Mouse (Mus musculus): ENCODE measurements around the gene Fuk. TPM values are rescaled to one million over a fixed set of nuclear protein-coding genes. Genes with fewer than 3 reads are reported as not detected.

The Fuk gene
- polyA plus RNA-seq, 1 experiment from 2014 or later, result 4.3 TPM

- no peak overlapping the region for H3K27ac ChIP-seq (ENCODE audit: low read depth, low read length)
- H3K4me2 ChIP-seq, result no peak overlapping the region
- 73% methylated on average over 12 of the region's 12 CpGs for WGBS
- ATAC-seq (ENCODE audit: low FRiP score) (no peak), DNase-seq (ENCODE audit: low spot score, missing footprints) (no peak)
- no peaks in the 10 kb centered on the region for H3K27me3 ChIP-seq (ENCODE audit: control insufficient read depth, insufficient read depth, low read length)
- H3K36me3 ChIP-seq (ENCODE audit: control insufficient read depth, insufficient read depth, low read length), result peaks cover 7% of the 10 kb centered on the region; the same call in 1 of the 2 replicates
- no peaks in the 10 kb centered on the region for H3K4me1 ChIP-seq (ENCODE audit: control insufficient read depth, insufficient read depth, low read length)
- no peaks in the 10 kb centered on the region for H3K9me3 ChIP-seq (ENCODE audit: control insufficient read depth, low read length)
- H3K9ac ChIP-seq (ENCODE audit: low read length), result no peak overlapping the region
- no peak overlapping the region for H3K4me3 ChIP-seq (ENCODE audit: low read depth, low read length)
Observed at GRCm38 (mm10) chr8:110889904-110890470, 12.3 kb downstream of the Fuk start.

- Histone ChIP-seq H3K9ac (ENCODE audit: low read length) (no peak overlapping the region), H3K36me3 (ENCODE audit: control insufficient read depth, insufficient read depth, low read length) (peaks cover 7% of the 10 kb centered on the region; the same call in 1 of the 2 replicates), H3K9me3 (ENCODE audit: control insufficient read depth, low read length) (no peaks in the 10 kb centered on the region), H3K4me2 (no peak overlapping the region), H3K27ac (ENCODE audit: low read depth, low read length) (no peak overlapping the region), H3K27me3 (ENCODE audit: control insufficient read depth, insufficient read depth, low read length) (no peaks in the 10 kb centered on the region), H3K4me3 (ENCODE audit: low read depth, low read length) (no peak overlapping the region), H3K4me1 (ENCODE audit: control insufficient read depth, insufficient read depth, low read length) (no peaks in the 10 kb centered on the region)
- WGBS, result 90% methylated on average over 16 of the region's 16 CpGs
- DNase-seq (ENCODE audit: low spot score, missing footprints) (no peak), ATAC-seq (ENCODE audit: low FRiP score) (no peak)
Observed at GRCm38 (mm10) chr8:110888860-110889259, 13.4 kb downstream of the Fuk start.

- Histone ChIP-seq H3K27me3 (ENCODE audit: control insufficient read depth, insufficient read depth, low read length) (no peaks in the 10 kb centered on the region), H3K9me3 (ENCODE audit: control insufficient read depth, low read length) (no peaks in the 10 kb centered on the region), H3K27ac (ENCODE audit: low read depth, low read length) (no peak overlapping the region), H3K4me2 (no peak overlapping the region), H3K36me3 (ENCODE audit: control insufficient read depth, insufficient read depth, low read length) (peaks cover 8% of the 10 kb centered on the region; the same call in 1 of the 2 replicates), H3K4me1 (ENCODE audit: control insufficient read depth, insufficient read depth, low read length) (no peaks in the 10 kb centered on the region), H3K4me3 (ENCODE audit: low read depth, low read length) (no peak overlapping the region), H3K9ac (ENCODE audit: low read length) (no peak overlapping the region)
- 94% methylated on average over 8 of the region's 8 CpGs for WGBS
- ATAC-seq (ENCODE audit: low FRiP score), result no peak
- no peak for DNase-seq (ENCODE audit: low spot score, missing footprints)
Observed at GRCm38 (mm10) chr8:110888441-110888840, 13.8 kb downstream of the Fuk start.

- Histone ChIP-seq H3K9me3 (ENCODE audit: control insufficient read depth, low read length) (no peaks in the 10 kb centered on the region), H3K27me3 (ENCODE audit: control insufficient read depth, insufficient read depth, low read length) (no peaks in the 10 kb centered on the region), H3K4me3 (ENCODE audit: low read depth, low read length) (no peak overlapping the region), H3K36me3 (ENCODE audit: control insufficient read depth, insufficient read depth, low read length) (peaks cover 10% of the 10 kb centered on the region; the same call in 1 of the 2 replicates), H3K9ac (ENCODE audit: low read length) (no peak overlapping the region), H3K4me2 (no peak overlapping the region), H3K4me1 (ENCODE audit: control insufficient read depth, insufficient read depth, low read length) (no peaks in the 10 kb centered on the region), H3K27ac (ENCODE audit: low read depth, low read length) (no peak overlapping the region)
- DNase-seq (ENCODE audit: low spot score, missing footprints) (no peak), ATAC-seq (ENCODE audit: low FRiP score) (no peak)
- 90% methylated on average over 10 of the region's 10 CpGs for WGBS
Observed at GRCm38 (mm10) chr8:110887551-110887950, 14.7 kb downstream of the Fuk start.

- Histone ChIP-seq H3K4me2 (no peak overlapping the region), H3K9me3 (ENCODE audit: control insufficient read depth, low read length) (no peaks in the 10 kb centered on the region), H3K36me3 (ENCODE audit: control insufficient read depth, insufficient read depth, low read length) (peaks cover 13% of the 10 kb centered on the region; the same call in 1 of the 2 replicates), H3K9ac (ENCODE audit: low read length) (no peak overlapping the region), H3K4me3 (ENCODE audit: low read depth, low read length) (no peak overlapping the region), H3K27ac (ENCODE audit: low read depth, low read length) (no peak overlapping the region), H3K4me1 (ENCODE audit: control insufficient read depth, insufficient read depth, low read length) (no peaks in the 10 kb centered on the region), H3K27me3 (ENCODE audit: control insufficient read depth, insufficient read depth, low read length) (no peaks in the 10 kb centered on the region)
- no peak for ATAC-seq (ENCODE audit: low FRiP score)
- WGBS, result 90% methylated on average over 3 of the region's 3 CpGs
- no peak for DNase-seq (ENCODE audit: low spot score, missing footprints)
Observed at GRCm38 (mm10) chr8:110886634-110887033, 15.7 kb downstream of the Fuk start.

- no peaks in the 10 kb centered on the region for H3K9me3 ChIP-seq (ENCODE audit: control insufficient read depth, low read length)
- DNase-seq (ENCODE audit: low spot score, missing footprints) (no peak), ATAC-seq (ENCODE audit: low FRiP score) (no peak)
- H3K27ac ChIP-seq (ENCODE audit: low read depth, low read length), result no peak overlapping the region
- no peak overlapping the region for H3K4me2 ChIP-seq
- no peak overlapping the region for H3K4me3 ChIP-seq (ENCODE audit: low read depth, low read length)
- 95% methylated on average over 18 of the region's 18 CpGs for WGBS
- no peaks in the 10 kb centered on the region for H3K4me1 ChIP-seq (ENCODE audit: control insufficient read depth, insufficient read depth, low read length)
- H3K36me3 ChIP-seq (ENCODE audit: control insufficient read depth, insufficient read depth, low read length), result peaks cover 14% of the 10 kb centered on the region; the same call in 1 of the 2 replicates
- H3K9ac ChIP-seq (ENCODE audit: low read length), result no peak overlapping the region
- no peaks in the 10 kb centered on the region for H3K27me3 ChIP-seq (ENCODE audit: control insufficient read depth, insufficient read depth, low read length)
Observed at GRCm38 (mm10) chr8:110883824-110884223, 18.5 kb downstream of the Fuk start.

- no peak overlapping the region for H3K9ac ChIP-seq (ENCODE audit: low read length)
- H3K36me3 ChIP-seq (ENCODE audit: control insufficient read depth, insufficient read depth, low read length), result peaks cover 10% of the 10 kb centered on the region; the same call in 1 of the 2 replicates
- H3K27ac ChIP-seq (ENCODE audit: low read depth, low read length), result no peak overlapping the region
- no peaks in the 10 kb centered on the region for H3K27me3 ChIP-seq (ENCODE audit: control insufficient read depth, insufficient read depth, low read length)
- no peak for ATAC-seq (ENCODE audit: low FRiP score)
- H3K9me3 ChIP-seq (ENCODE audit: control insufficient read depth, low read length), result no peaks in the 10 kb centered on the region
- 97% methylated on average over 10 of the region's 10 CpGs for WGBS
- H3K4me2 ChIP-seq, result no peak overlapping the region
- H3K4me1 ChIP-seq (ENCODE audit: control insufficient read depth, insufficient read depth, low read length), result no peaks in the 10 kb centered on the region
- no peak for DNase-seq (ENCODE audit: low spot score, missing footprints)
- H3K4me3 ChIP-seq (ENCODE audit: low read depth, low read length), result no peak overlapping the region
Observed at GRCm38 (mm10) chr8:110881741-110882310, 20.5 kb downstream of the Fuk start.

GRCm38 (mm10) chr8:110877862-110878261 lies 24.4 kb downstream of the Fuk start:
- 94% methylated on average over 4 of the region's 4 CpGs for WGBS
- no peak overlapping the region for H3K9ac ChIP-seq (ENCODE audit: low read length)
- no peak overlapping the region for H3K27ac ChIP-seq (ENCODE audit: low read depth, low read length)
- H3K36me3 ChIP-seq (ENCODE audit: control insufficient read depth, insufficient read depth, low read length), result peaks cover 13% of the 10 kb centered on the region; the same call in 1 of the 2 replicates
- H3K4me2 ChIP-seq, result no peak overlapping the region
- ATAC-seq (ENCODE audit: low FRiP score) (no peak), DNase-seq (ENCODE audit: low spot score, missing footprints) (no peak)
- no peaks in the 10 kb centered on the region for H3K27me3 ChIP-seq (ENCODE audit: control insufficient read depth, insufficient read depth, low read length)
- H3K9me3 ChIP-seq (ENCODE audit: control insufficient read depth, low read length), result no peaks in the 10 kb centered on the region
- no peak overlapping the region for H3K4me3 ChIP-seq (ENCODE audit: low read depth, low read length)
- no peaks in the 10 kb centered on the region for H3K4me1 ChIP-seq (ENCODE audit: control insufficient read depth, insufficient read depth, low read length)

GRCm38 (mm10) chr8:110870501-110870900 lies 31.8 kb downstream of the Fuk start:
- H3K27ac ChIP-seq (ENCODE audit: low read depth, low read length), result no peak overlapping the region
- no peaks in the 10 kb centered on the region for H3K9me3 ChIP-seq (ENCODE audit: control insufficient read depth, low read length)
- no peak overlapping the region for H3K9ac ChIP-seq (ENCODE audit: low read length)
- H3K4me1 ChIP-seq (ENCODE audit: control insufficient read depth, insufficient read depth, low read length), result no peaks in the 10 kb centered on the region
- no peak for DNase-seq (ENCODE audit: low spot score, missing footprints)
- no peak overlapping the region for H3K4me3 ChIP-seq (ENCODE audit: low read depth, low read length)
- peaks cover 22% of the 10 kb centered on the region for H3K36me3 ChIP-seq (ENCODE audit: control insufficient read depth, insufficient read depth, low read length)
- no peak overlapping the region for H3K4me2 ChIP-seq
- WGBS, result 95% methylated on average over 2 of the region's 2 CpGs
- H3K27me3 ChIP-seq (ENCODE audit: control insufficient read depth, insufficient read depth, low read length), result no peaks in the 10 kb centered on the region
- no peak for ATAC-seq (ENCODE audit: low FRiP score)

Data from midbrain, embryonic 11.5 days (tissue).